Mouse (Mus musculus): ENCODE measurements around the gene Helz2. TPM values are rescaled to one million over a fixed set of nuclear protein-coding genes. Genes with fewer than 3 reads are reported as not detected.

The Helz2 gene
- 6.5 TPM for polyA plus RNA-seq (2015; fragmentation: Illumina TruSeq; extraction: RNeasy Lipid Tissue Mini Kit (QIAGEN cat#74804); ENCODE audit: insufficient read depth, low read depth, low replicate concordance)

DNA sequence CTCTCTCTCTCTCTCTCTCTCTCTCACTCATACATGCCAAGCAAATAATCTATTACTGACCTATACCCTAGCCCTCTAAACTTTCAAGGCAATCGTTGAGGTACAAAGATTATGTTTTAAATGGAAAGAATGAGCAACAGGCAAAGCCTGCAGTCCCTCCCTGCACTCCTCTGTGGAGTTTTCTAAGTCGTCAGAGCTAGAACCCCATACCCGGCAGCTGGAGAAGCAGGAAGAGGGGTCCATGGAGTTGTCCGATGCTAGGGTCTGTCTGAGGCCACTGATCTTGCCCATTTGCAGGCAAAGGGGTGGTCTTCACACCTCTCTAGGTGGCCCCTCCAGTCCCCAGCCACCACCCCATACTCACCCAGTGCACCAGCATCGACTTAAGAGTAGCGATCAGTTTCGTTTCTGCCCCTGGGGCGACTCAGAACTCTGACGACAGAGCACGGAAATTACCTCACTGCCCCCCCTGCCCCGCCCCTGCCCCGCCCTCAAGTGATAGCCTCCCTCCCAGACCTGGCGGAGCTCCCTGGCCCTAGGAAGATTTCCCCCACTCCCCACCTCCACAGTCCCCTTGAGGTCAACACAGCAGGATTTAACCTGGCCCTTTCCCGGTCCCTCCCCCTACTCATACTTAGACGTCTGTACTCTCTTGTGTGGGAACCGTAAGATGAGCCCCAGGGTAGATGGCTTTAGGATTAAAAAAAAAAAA, at the start of gene Helz2:
Gene Helz2, minus strand, starts transcription at position 426 of the 712 bp plus-strand sequence.

DNA sequence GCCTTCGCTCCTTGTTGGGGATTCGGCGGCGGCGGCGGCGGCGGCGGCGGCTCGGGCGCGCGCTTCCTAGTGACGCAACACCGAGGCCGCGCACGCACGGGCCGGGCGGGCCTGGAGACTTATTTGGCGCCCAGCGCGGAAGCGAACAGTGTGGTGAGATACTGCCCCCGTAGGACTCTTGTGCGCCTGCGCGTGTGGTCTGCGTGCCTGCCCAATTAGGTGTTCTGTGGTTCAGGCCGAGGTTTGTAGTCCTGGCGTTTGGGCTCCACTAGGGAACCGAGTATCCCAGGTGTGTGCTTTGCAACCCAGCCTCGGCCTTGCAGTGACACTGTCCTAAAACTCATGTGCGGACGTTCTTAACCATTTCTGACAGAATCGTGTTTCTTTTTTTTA, 46.1 kb upstream of the Helz2 start, which contains the start of gene Gmeb2:
Gene Gmeb2, minus strand, starts transcription at position 78 of the 393 bp plus-strand sequence.

DNA sequence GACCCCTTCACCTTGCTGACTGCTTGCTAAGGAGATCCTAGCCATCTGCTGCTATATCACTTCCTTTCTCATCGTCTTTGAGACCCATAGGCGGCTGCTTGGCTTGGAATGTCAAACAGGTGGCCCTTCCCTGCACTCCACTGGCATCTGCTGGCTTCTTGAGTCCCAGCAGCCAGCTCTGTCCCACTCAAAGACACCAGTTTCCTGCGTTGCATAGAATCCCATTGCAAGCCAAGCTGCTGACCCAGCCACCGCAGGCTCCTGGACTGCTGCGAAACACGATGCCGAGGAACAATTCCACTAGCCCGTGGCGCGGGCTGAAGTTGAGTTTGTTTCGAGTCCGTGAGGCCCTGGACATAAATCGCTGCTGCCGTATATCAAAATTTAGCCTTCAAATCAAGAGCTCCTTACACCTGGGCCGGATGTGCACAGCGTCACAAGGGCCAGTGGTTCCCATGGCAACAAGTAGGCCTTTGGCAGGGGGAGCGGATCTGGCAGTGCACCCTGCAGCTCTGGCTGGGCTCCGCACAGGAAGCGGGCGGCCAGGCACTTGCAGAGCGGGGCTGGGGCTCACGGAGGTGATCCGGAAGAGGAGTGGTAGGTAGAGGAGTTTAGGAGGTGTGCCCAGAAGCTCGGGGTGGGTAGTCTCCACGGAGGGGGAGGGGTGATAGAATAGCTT, 22.1 kb downstream of the Helz2 start, which contains the start of gene Fndc11:
Gene Fndc11, plus strand, starts transcription at position 476 of the 679 bp plus-strand sequence.

GRCm38 (mm10) chr2:181213021-181213445, 28.8 kb downstream of the Helz2 start, which contains the start of gene Srms:
Gene Srms, minus strand, starts transcription at chr2:181213185.

DNA sequence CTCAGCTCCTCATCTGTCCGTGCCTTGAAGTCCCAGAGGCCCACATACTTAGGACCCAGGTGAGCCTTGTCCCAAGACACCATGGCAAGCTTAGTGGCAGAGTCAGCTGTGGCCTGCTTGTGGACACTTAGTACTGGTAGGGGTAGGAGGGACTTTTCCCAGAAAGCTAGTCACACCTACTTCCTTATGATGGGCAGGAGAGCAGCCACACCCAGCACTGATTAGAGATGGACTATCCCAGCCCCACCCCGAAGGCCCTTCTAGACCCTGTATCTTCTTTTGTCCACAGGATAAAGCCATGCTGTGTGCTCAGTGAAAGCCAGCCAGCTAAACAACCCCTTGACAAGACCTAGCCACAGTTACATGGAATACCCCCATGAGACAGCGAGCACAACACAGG, 39.4 kb downstream of the Helz2 start, which contains the start of gene Ptk6:
Gene Ptk6, minus strand, starts transcription at position 368 of the 400 bp plus-strand sequence.

DNA sequence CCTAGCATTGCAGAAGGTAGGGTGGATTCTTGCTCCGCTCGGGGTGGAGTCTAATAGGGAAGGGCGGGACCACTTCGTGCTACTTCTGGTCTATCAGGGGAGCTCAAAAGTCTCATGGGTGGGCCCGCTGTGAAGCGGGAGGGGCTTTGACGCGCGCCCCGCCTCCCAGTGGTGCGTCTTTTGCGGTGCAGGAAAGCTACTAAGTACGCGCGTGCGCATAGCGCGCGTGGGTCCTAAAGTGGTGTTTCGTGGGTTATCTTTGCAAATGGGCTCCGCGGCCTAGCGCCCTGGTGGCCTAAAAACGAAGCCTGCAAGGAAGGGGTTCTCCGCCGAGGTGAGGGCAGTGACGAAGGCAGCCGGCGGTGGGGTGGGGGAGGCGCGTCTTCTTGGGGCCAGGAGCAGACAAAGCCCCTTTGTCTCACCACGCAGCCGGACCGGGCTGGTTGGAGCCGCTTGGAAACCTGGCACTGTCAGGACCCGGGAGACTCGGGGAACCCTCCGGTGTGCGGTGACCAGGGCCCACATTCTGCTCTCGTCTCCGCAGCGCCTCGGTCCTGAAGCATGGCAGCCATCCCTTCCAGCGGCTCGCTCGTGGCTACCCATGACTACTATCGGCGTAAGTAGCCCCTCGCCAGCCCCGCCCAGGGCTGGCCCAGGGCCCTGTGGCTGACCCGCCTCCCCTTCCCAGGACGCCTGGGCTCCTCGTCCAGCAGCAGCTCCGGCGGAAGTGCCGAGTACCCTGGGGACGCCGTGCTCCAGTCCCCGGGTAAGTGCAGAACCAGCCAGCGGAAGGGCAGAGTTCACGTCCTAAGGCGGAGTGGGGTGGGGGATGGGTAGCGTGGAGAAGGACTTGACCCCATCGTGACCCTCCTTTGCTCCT, 54.5 kb downstream of the Helz2 start, which contains the start of gene Ppdpf:
Gene Ppdpf, plus strand, starts transcription at position 127 of the 880 bp plus-strand sequence.

Other genes starting within 250 kb of the Helz2 start
- gene Chrna4, start 198.5 kb downstream of the Helz2 start, polyA plus RNA-seq (2015; fragmentation: Illumina TruSeq; extraction: RNeasy Lipid Tissue Mini Kit (QIAGEN cat#74804); ENCODE audit: insufficient read depth, low read depth, low replicate concordance) = not detected
- 0.20 TPM for gene Kcnq2, start 106.7 kb downstream of the Helz2 start, polyA plus RNA-seq (2015; fragmentation: Illumina TruSeq; extraction: RNeasy Lipid Tissue Mini Kit (QIAGEN cat#74804); ENCODE audit: insufficient read depth, low read depth, low replicate concordance)
- gene Eef1a2, start 85.0 kb downstream of the Helz2 start, polyA plus RNA-seq (2015; fragmentation: Illumina TruSeq; extraction: RNeasy Lipid Tissue Mini Kit (QIAGEN cat#74804); ENCODE audit: insufficient read depth, low read depth, low replicate concordance) = 1.8 TPM
- 43.4 TPM for gene Ppdpf, start 54.8 kb downstream of the Helz2 start, polyA plus RNA-seq (2015; fragmentation: Illumina TruSeq; extraction: RNeasy Lipid Tissue Mini Kit (QIAGEN cat#74804); ENCODE audit: insufficient read depth, low read depth, low replicate concordance)
- gene Ptk6, start 39.2 kb downstream of the Helz2 start, polyA plus RNA-seq (2015; fragmentation: Illumina TruSeq; extraction: RNeasy Lipid Tissue Mini Kit (QIAGEN cat#74804); ENCODE audit: insufficient read depth, low read depth, low replicate concordance) = 0.22 TPM
- gene Srms, start 28.8 kb downstream of the Helz2 start, polyA plus RNA-seq (2015; fragmentation: Illumina TruSeq; extraction: RNeasy Lipid Tissue Mini Kit (QIAGEN cat#74804); ENCODE audit: insufficient read depth, low read depth, low replicate concordance) = not detected
- not detected for gene Fndc11, start 22.0 kb downstream of the Helz2 start, polyA plus RNA-seq (2015; fragmentation: Illumina TruSeq; extraction: RNeasy Lipid Tissue Mini Kit (QIAGEN cat#74804); ENCODE audit: insufficient read depth, low read depth, low replicate concordance)
- gene Gmeb2, start 46.0 kb upstream of the Helz2 start, polyA plus RNA-seq (2015; fragmentation: Illumina TruSeq; extraction: RNeasy Lipid Tissue Mini Kit (QIAGEN cat#74804); ENCODE audit: insufficient read depth, low read depth, low replicate concordance) = 11.1 TPM
- 2.3 TPM for gene Stmn3, start 72.5 kb upstream of the Helz2 start, polyA plus RNA-seq (2015; fragmentation: Illumina TruSeq; extraction: RNeasy Lipid Tissue Mini Kit (QIAGEN cat#74804); ENCODE audit: insufficient read depth, low read depth, low replicate concordance)
- gene Rtel1, start 77.7 kb upstream of the Helz2 start, polyA plus RNA-seq (2015; fragmentation: Illumina TruSeq; extraction: RNeasy Lipid Tissue Mini Kit (QIAGEN cat#74804); ENCODE audit: insufficient read depth, low read depth, low replicate concordance) = 12.2 TPM
- gene Zgpat, start 122.9 kb upstream of the Helz2 start, polyA plus RNA-seq (2015; fragmentation: Illumina TruSeq; extraction: RNeasy Lipid Tissue Mini Kit (QIAGEN cat#74804); ENCODE audit: insufficient read depth, low read depth, low replicate concordance) = 10.8 TPM
- gene Arfrp1, start 123.4 kb upstream of the Helz2 start, polyA plus RNA-seq (2015; fragmentation: Illumina TruSeq; extraction: RNeasy Lipid Tissue Mini Kit (QIAGEN cat#74804); ENCODE audit: insufficient read depth, low read depth, low replicate concordance) = 23.0 TPM
- gene Lime1, start 138.1 kb upstream of the Helz2 start, polyA plus RNA-seq (2015; fragmentation: Illumina TruSeq; extraction: RNeasy Lipid Tissue Mini Kit (QIAGEN cat#74804); ENCODE audit: insufficient read depth, low read depth, low replicate concordance) = 31.4 TPM
- gene Zbtb46, start 217.4 kb upstream of the Helz2 start, polyA plus RNA-seq (2015; fragmentation: Illumina TruSeq; extraction: RNeasy Lipid Tissue Mini Kit (QIAGEN cat#74804); ENCODE audit: insufficient read depth, low read depth, low replicate concordance) = 5.8 TPM

All from pancreas, adult 10 weeks (tissue).